Mouse (Mus musculus): ENCODE data around the gene Nlrx1. TPM values are rescaled to one million over a fixed set of nuclear protein-coding genes. Genes with fewer than 3 reads are reported as not detected.
"Not testable (repeated sequence)": the region's sequence is repeated elsewhere in the genome, so short reads cannot be mapped to it uniquely, and the experiment has no call there.

Nlrx1 gene
- polyA plus RNA-seq, 1 experiment = 6.6 TPM

- TF ChIP-seq POLR2A (IDR thresholded peaks at IDR 0.05; ENCODE audit: borderline replicate concordance, low read depth, low read length) (no peak), CTCF (IDR thresholded peaks at IDR 0.05; ENCODE audit: low read depth, low read length) (no peak)
- Histone ChIP-seq H3K4me3 (ENCODE audit: insufficient read depth, low read length) (peak within 1 kb of the TSS; percentile 71), H3K27ac (ENCODE audit: insufficient read depth, low read depth, low read length) (peak within 1 kb of the TSS; percentile 33), H3K4me1 (ENCODE audit: control insufficient read depth, insufficient read depth, low read length) (peaks cover 14% of the 10 kb centered on the region)
Observed at GRCm38 (mm10) chr9:44305466-44306079, 37.2 kb upstream of the Nlrx1 start, which contains the start of gene Hinfp. Gene Hinfp (minus strand): TSS chr9:44305671.

- H3K27ac ChIP-seq (ENCODE audit: insufficient read depth, low read depth, low read length); H3K4me1 ChIP-seq (ENCODE audit: control insufficient read depth, insufficient read depth, low read length); H3K4me3 ChIP-seq (ENCODE audit: insufficient read depth, low read length): not testable (repeated sequence)
Observed at GRCm38 (mm10) chr9:44300001-44300400, 31.6 kb upstream of the Nlrx1 start.

GRCm38 (mm10) chr9:44292490-44292889 lies 24.1 kb upstream of the Nlrx1 start:
- Histone ChIP-seq H3K4me1 (ENCODE audit: control insufficient read depth, insufficient read depth, low read length) (no peaks in the 10 kb centered on the region; the same call in 1 of the 2 replicates), H3K27ac (ENCODE audit: insufficient read depth, low read depth, low read length) (no peak overlapping the region), H3K4me3 (ENCODE audit: insufficient read depth, low read length) (no peak overlapping the region)
- no peak for TF ChIP-seq CTCF (IDR thresholded peaks at IDR 0.05; ENCODE audit: low read depth, low read length)
- no peak for TF ChIP-seq POLR2A (IDR thresholded peaks at IDR 0.05; ENCODE audit: borderline replicate concordance, low read depth, low read length)

DNA sequence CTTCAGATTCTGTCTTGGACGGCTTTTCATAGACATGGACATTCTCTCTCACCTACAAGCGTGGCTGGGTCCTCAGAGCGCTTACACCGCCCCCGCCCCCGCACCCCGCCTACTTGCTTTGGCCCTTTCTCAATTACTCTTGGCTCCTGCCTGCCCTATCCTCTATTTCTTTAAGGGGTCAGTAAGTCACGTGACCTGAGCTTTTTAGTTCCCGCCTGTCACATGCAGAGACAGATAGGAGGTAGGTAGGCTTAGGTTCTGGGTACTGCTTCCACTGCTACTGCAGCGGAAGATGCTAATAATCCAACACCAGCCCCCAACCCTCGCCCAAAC lies 20.5 kb upstream of the Nlrx1 start:
- Histone ChIP-seq H3K27ac (ENCODE audit: insufficient read depth, low read depth, low read length) (no peak overlapping the region), H3K4me1 (ENCODE audit: control insufficient read depth, insufficient read depth, low read length) (no peaks in the 10 kb centered on the region), H3K4me3 (ENCODE audit: insufficient read depth, low read length) (no peak overlapping the region)
- no peak for TF ChIP-seq CTCF (IDR thresholded peaks at IDR 0.05; ENCODE audit: low read depth, low read length)
- no peak for TF ChIP-seq POLR2A (IDR thresholded peaks at IDR 0.05; ENCODE audit: borderline replicate concordance, low read depth, low read length)

- no peak within 1 kb of the TSS for H3K27ac ChIP-seq (ENCODE audit: insufficient read depth, low read depth, low read length)
- H3K4me1 ChIP-seq (ENCODE audit: control insufficient read depth, insufficient read depth, low read length) = no peaks in the 10 kb centered on the region
- H3K4me3 ChIP-seq (ENCODE audit: insufficient read depth, low read length) = peak within 1 kb of the TSS; percentile 6
- no peak for TF ChIP-seq POLR2A (IDR thresholded peaks at IDR 0.05; ENCODE audit: borderline replicate concordance, low read depth, low read length)
- TF ChIP-seq CTCF (IDR thresholded peaks at IDR 0.05; ENCODE audit: low read depth, low read length) = no peak
Observed at GRCm38 (mm10) chr9:44288076-44288958, 19.9 kb upstream of the Nlrx1 start, which contains the start of gene Abcg4. Gene Abcg4 (minus strand): TSS chr9:44288615.

DNA sequence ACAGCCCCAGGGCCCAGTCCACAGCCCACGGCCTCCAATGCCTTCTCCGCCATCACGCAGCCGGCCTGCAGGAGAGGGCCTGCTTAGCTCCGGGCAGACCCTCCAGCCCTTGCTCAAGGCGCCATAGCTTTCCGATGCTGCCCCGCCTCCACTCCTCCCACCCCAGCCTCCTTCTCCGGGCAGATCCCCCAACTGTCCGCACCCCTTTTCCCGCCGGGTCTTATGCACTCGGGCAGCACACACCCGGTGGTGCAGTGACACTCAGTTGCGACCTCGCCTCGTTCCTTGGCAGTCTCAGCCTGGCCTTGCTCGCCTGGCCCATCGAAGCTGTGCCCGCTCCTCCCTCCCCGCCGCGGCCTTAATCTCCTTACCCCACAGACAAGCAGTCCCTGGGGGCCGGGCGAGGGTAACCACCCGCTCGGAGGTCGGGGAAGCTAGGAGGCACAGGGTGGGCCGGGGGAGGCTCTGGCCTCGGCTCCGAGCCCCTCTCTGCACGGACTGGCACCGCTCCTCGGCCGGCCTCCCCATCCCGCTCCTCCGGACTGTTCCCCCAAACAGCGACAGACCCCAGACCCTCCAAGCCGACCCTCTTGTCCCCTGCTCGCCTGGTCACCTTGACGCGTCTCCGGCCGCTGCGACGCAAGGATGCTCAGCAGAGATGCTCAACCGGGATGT lies 19.1 kb upstream of the Nlrx1 start:
- TF ChIP-seq CTCF (IDR thresholded peaks at IDR 0.05; ENCODE audit: low read depth, low read length) (no peak), POLR2A (IDR thresholded peaks at IDR 0.05; ENCODE audit: borderline replicate concordance, low read depth, low read length) (no peak)
- Histone ChIP-seq H3K4me3 (ENCODE audit: insufficient read depth, low read length) (peak overlapping the region; percentile 6), H3K27ac (ENCODE audit: insufficient read depth, low read depth, low read length) (no peak overlapping the region), H3K4me1 (ENCODE audit: control insufficient read depth, insufficient read depth, low read length) (no peaks in the 10 kb centered on the region)

DNA sequence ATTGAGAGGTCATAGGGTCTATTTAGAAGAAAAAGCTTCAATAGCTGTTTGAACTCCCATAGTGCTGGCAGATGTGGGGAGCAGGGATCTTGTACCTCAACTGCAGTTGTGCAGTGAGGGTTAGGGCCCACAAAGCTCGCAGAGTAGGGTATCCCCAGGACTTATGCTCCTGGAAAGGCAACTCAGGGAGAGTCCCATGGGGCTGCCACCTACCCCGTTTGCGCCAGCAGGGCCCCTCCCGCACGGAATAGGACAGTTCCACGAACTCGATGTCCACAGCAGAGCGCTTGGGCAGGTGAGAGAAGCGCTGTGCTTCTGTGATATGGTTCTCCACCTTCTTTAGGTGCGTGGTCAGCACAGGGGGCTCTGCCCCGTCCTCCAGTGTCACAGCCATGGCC lies 18.6 kb upstream of the Nlrx1 start:
- H3K4me3 ChIP-seq (ENCODE audit: insufficient read depth, low read length) = no peak overlapping the region
- TF ChIP-seq CTCF (IDR thresholded peaks at IDR 0.05; ENCODE audit: low read depth, low read length) = no peak
- no peak for TF ChIP-seq POLR2A (IDR thresholded peaks at IDR 0.05; ENCODE audit: borderline replicate concordance, low read depth, low read length)
- no peak overlapping the region for H3K27ac ChIP-seq (ENCODE audit: insufficient read depth, low read depth, low read length)
- no peaks in the 10 kb centered on the region for H3K4me1 ChIP-seq (ENCODE audit: control insufficient read depth, insufficient read depth, low read length)

DNA sequence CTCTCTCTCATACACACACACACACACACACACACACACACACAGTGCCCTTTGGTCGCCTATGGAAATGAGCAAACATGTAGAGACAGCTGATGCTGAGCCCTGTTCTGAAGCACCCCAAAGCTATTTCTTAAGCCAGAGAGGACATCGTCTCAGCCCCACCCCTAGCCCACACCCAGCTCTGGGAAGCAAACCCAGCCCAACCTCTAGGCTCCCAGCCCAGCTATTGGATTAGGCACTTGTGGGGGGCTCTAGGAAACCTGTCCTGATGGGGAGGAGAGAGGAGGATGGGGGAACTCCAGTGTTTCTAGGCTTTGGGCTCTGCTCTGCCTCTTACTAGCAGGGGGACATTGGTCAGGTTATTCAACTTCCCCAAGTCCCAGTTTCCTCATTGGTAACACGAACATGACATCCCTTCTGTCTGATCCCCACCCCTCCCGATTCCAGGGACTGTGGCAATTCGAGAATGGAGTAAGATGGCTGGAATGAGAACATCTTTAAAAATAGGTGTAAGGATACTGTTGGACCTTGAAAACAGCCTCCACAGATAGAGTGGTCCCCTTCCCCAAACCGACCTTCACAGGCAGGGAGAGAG lies 18.0 kb upstream of the Nlrx1 start:
- no peaks in the 10 kb centered on the region for H3K4me1 ChIP-seq (ENCODE audit: control insufficient read depth, insufficient read depth, low read length)
- no peak overlapping the region for H3K27ac ChIP-seq (ENCODE audit: insufficient read depth, low read depth, low read length)
- no peak overlapping the region for H3K4me3 ChIP-seq (ENCODE audit: insufficient read depth, low read length)
- no peak for TF ChIP-seq CTCF (IDR thresholded peaks at IDR 0.05; ENCODE audit: low read depth, low read length)
- no peak for TF ChIP-seq POLR2A (IDR thresholded peaks at IDR 0.05; ENCODE audit: borderline replicate concordance, low read depth, low read length)

DNA sequence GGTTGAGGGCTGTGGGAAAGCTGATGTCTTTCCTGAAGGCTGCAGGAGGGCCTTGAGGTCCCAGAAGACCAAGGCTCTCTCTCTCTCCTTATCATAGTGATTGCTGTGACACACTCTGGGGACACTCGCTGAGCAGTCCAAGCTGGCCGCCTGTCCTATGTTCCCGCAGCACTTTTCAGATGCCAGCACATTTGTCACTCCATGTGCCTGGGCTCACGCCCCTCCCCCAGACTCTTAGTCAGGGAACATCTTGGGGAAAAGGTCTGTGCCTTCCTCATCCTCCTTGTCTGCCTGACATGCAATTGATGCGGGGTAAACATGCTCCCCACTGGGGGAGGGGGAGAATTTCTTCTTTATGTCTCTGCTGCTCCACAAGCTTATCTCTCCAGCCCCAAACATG lies 14.8 kb upstream of the Nlrx1 start:
- TF ChIP-seq POLR2A (IDR thresholded peaks at IDR 0.05; ENCODE audit: borderline replicate concordance, low read depth, low read length) (no peak), CTCF (IDR thresholded peaks at IDR 0.05; ENCODE audit: low read depth, low read length) (no peak)
- no peak overlapping the region for H3K27ac ChIP-seq (ENCODE audit: insufficient read depth, low read depth, low read length)
- no peaks in the 10 kb centered on the region for H3K4me1 ChIP-seq (ENCODE audit: control insufficient read depth, insufficient read depth, low read length)
- H3K4me3 ChIP-seq (ENCODE audit: insufficient read depth, low read length) = no peak overlapping the region

Measured in bone marrow macrophage, adult 2 months (primary cell).